Mouse (Mus musculus) liver, embryonic 14.5 days (tissue): ENCODE measurements around the gene Klc1. TPM values are rescaled to one million over a fixed set of nuclear protein-coding genes. Genes with fewer than 3 reads are reported as not detected.

Source experiments
- ATAC-seq: fragments of 200-750 bp; cut with Nextera tagmentation; 2 replicates; pipeline ENCODE4 v1.8.0; 2017; ENCODE audit warnings: moderate number of reproducible peaks, mild to moderate bottlenecking, moderate library complexity; ENCODE audit not compliant: insufficient read depth
- DNase-seq, 3 experiments: peaks; one replicate each; pipeline ENCODE4 v3.0.0-alpha.2; 2012 to 2013; ENCODE audit warnings: low read depth in 3 of 3, low spot score in 3 of 3
- H3K27ac ChIP-seq: fragments of 300-500 bp; sonication (generic); 2 replicates; pipeline ENCODE4 v1.5.1; 2014; ENCODE audit warnings: moderate library complexity, mild to moderate bottlenecking, control low read depth, inconsistent platforms
- H3K27me3 ChIP-seq: fragments of 300-500 bp; sonication (generic); 2 replicates; pipeline ENCODE4 v1.6.1; 2014; ENCODE audit warnings: mild to moderate bottlenecking, low read length, moderate library complexity; ENCODE audit not compliant: control insufficient read depth, insufficient read depth
- H3K36me3 ChIP-seq: fragments of 300-500 bp; sonication (generic); replicated peaks from 2 replicates; pipeline ENCODE4 v1.6.1; 2014; ENCODE audit warnings: low read depth; ENCODE audit not compliant: control insufficient read depth, insufficient read depth
- H3K4me1 ChIP-seq, 2 experiments: fragments of 200-500 bp in 1 of 2; fragments of 300-500 bp in 1 of 2; sonication (generic) in 1 of 2; replicated peaks; 2 replicates each; pipeline ENCODE4 v1.6.1; 2012 to 2014; ENCODE audit warnings: antibody characterized with exemption in 1 of 2, inconsistent platforms in 1 of 2, low read length in 1 of 2; ENCODE audit not compliant: control insufficient read depth in 2 of 2, insufficient read depth in 2 of 2
- H3K4me2 ChIP-seq: fragments of 300-500 bp; sonication (generic); 2 replicates; pipeline ENCODE4 v1.6.1; 2014; ENCODE audit warnings: low read depth, mild to moderate bottlenecking, control low read depth, moderate library complexity
- H3K4me3 ChIP-seq, 2 experiments: fragments of 200-500 bp in 1 of 2; fragments of 300-500 bp in 1 of 2; sonication (generic) in 1 of 2; 2 replicates each; pipeline ENCODE4 v1.5.1; 2012 to 2014; ENCODE audit warnings: low read depth in 2 of 2, low read length in 2 of 2, mild to moderate bottlenecking in 2 of 2, control low read depth in 1 of 2, inconsistent platforms in 1 of 2, moderate library complexity in 1 of 2; ENCODE audit not compliant: insufficient read depth in 1 of 2
- H3K9ac ChIP-seq: fragments of 300-500 bp; sonication (generic); replicated peaks from 2 replicates; pipeline ENCODE4 v1.6.1; 2014; ENCODE audit warnings: mild to moderate bottlenecking, control low read depth, moderate library complexity
- H3K9me3 ChIP-seq: fragments of 300-500 bp; sonication (generic); 2 replicates; pipeline ENCODE4 v1.6.1; 2016; ENCODE audit warnings: low read length, mixed read lengths; ENCODE audit not compliant: control insufficient read depth
- CTCF ChIP-seq: IDR thresholded peaks from 2 replicates; pipeline ENCODE4 v1.5.1; 2016; ENCODE audit warnings: antibody characterized with exemption, low read depth, control low read depth
- EP300 ChIP-seq: IDR thresholded peaks from 2 replicates; pipeline ENCODE4 v1.6.1; 2016; ENCODE audit warnings: antibody characterized with exemption, low read depth
- whole genome bisulfite sequencing: fragments of 180-500 bp; shearing (Covaris S2); extraction: QIAGEN DNeasy Blood & Tissue Kit; methylation state at CpG from one replicate; pipeline ENCODE4 v1.1.7; 2014; ENCODE audit not compliant: insufficient replicate concordance; 5-methylcytosine and 5-hydroxymethylcytosine counted together
- polyA plus RNA-seq, 2 experiments: library from polyadenylated mRNA; depleted of rRNA in 1 of 2; stranded (reverse) in 1 of 2; unstranded in 1 of 2; fragments of >200 nt; fragmentation: Nextera tagmentation in 1 of 2; extraction: Ambion mirVana in 1 of 2; gene quantifications; 2 replicates each; pipeline versions ENCODE4 v1.2.1 to v1.2.3; 2012 to 2014

Gene Klc1
- polyA plus RNA-seq, 2 experiments: 14.3 to 16.3 TPM

- Histone ChIP-seq H3K9me3 (no peaks in the 10 kb centered on the region), H3K27me3 (no peaks in the 10 kb centered on the region), H3K4me1 (0 out of 4 replicates have a peak, but pooled peaks cover 0 to 3% of the 10 kb centered on the region in 2 experiments), H3K4me3 (no peak overlapping the region), H3K4me2 (no peak overlapping the region), H3K36me3 (peaks cover 21% of the 10 kb centered on the region), H3K9ac (no peak overlapping the region), H3K27ac (no peak overlapping the region)
- no peak for ATAC-seq
- 41% methylated on average over 10 of the region's 10 CpGs for WGBS
- TF ChIP-seq EP300: no peak
- TF ChIP-seq CTCF: peak; percentile 21; the same call in 1 of the 2 replicates
- no peak for DNase-seq
These were observed 10.7 kb downstream of the Klc1 start for GRCm38 (mm10) chr12:111769306-111769705.

GRCm38 (mm10) chr12:111769816-111770577 lies 11.3 kb downstream of the Klc1 start:
- Histone ChIP-seq H3K9ac (no peak overlapping the region), H3K4me2 (no peak overlapping the region), H3K4me3 (no peak overlapping the region), H3K36me3 (peaks cover 23% of the 10 kb centered on the region), H3K4me1 (0 out of 4 replicates have a peak, but pooled peaks cover 0 to 3% of the 10 kb centered on the region in 2 experiments), H3K9me3 (no peaks in the 10 kb centered on the region), H3K27ac (no peak overlapping the region), H3K27me3 (no peaks in the 10 kb centered on the region)
- 67% methylated on average over 9 of the region's 9 CpGs for WGBS
- no peak for DNase-seq
- ATAC-seq: no peak
- no peak for TF ChIP-seq CTCF
- TF ChIP-seq EP300: no peak

- H3K27me3 ChIP-seq: no peaks in the 10 kb centered on the region
- 0 out of 4 replicates have a peak, but pooled peaks cover 0 to 3% of the 10 kb centered on the region in 2 experiments for H3K4me1 ChIP-seq
- 79% methylated on average over 10 of the region's 10 CpGs for WGBS
- peaks cover 23% of the 10 kb centered on the region for H3K36me3 ChIP-seq
- no peak overlapping the region for H3K27ac ChIP-seq
- DNase-seq (no peak), ATAC-seq (no peak)
- H3K4me2 ChIP-seq: no peak overlapping the region
- no peak overlapping the region for H3K9ac ChIP-seq
- no peak overlapping the region for H3K4me3 ChIP-seq
- no peaks in the 10 kb centered on the region for H3K9me3 ChIP-seq
- TF ChIP-seq CTCF (no peak; the same call in 1 of the 2 replicates), EP300 (no peak)
These were observed 12.0 kb downstream of the Klc1 start for GRCm38 (mm10) chr12:111770651-111771050.

GRCm38 (mm10) chr12:111774156-111774555 lies 15.5 kb downstream of the Klc1 start:
- Histone ChIP-seq H3K27me3 (no peaks in the 10 kb centered on the region), H3K4me3 (no peak overlapping the region), H3K4me2 (no peak overlapping the region), H3K4me1 (0 out of 4 replicates have a peak, but pooled peaks cover 0 to 3% of the 10 kb centered on the region in 2 experiments), H3K36me3 (peaks cover 45% of the 10 kb centered on the region), H3K9me3 (no peaks in the 10 kb centered on the region), H3K27ac (no peak overlapping the region), H3K9ac (no peak overlapping the region)
- 91% methylated on average over 16 of the region's 16 CpGs for WGBS
- DNase-seq (no peak), ATAC-seq (no peak)
- no peak for TF ChIP-seq CTCF
- no peak for TF ChIP-seq EP300

GRCm38 (mm10) chr12:111774845-111775244 lies 16.2 kb downstream of the Klc1 start:
- TF ChIP-seq EP300 (no peak), CTCF (no peak)
- ATAC-seq: no peak
- no peaks in the 10 kb centered on the region for H3K9me3 ChIP-seq
- no peak overlapping the region for H3K9ac ChIP-seq
- no peak overlapping the region for H3K4me3 ChIP-seq
- WGBS: 89% methylated on average over 15 of the region's 15 CpGs
- H3K27me3 ChIP-seq: no peaks in the 10 kb centered on the region
- H3K4me1 ChIP-seq: no peaks in the 10 kb centered on the region
- no peak overlapping the region for H3K4me2 ChIP-seq
- H3K27ac ChIP-seq: no peak overlapping the region
- no peak for DNase-seq
- peaks cover 51% of the 10 kb centered on the region for H3K36me3 ChIP-seq
